Mouse (Mus musculus) left cerebral cortex, adult 6 months (tissue): ENCODE measurements around the gene Gm11937. TPM values are rescaled to one million over a fixed set of nuclear protein-coding genes. Genes with fewer than 3 reads are reported as not detected.

Experiments used
- long read RNA-seq, 2 experiments: library from polyadenylated mRNA; unstranded; transcript quantifications; one replicate each; pipeline ENCODE4 v2.0.0; 2019 to 2020
- polyA plus RNA-seq: library from polyadenylated mRNA; unstranded; fragments of <200 nt; fragmentation: Nextera tagmentation; gene quantifications from 2 replicates; pipeline ENCODE4 v1.2.3, GENCODE M21; 2021

Gm11937 gene
- polyA plus RNA-seq, result not detected in 2 replicates
- long read RNA-seq, experiment 1, result 0 reads
- long read RNA-seq, experiment 2, result 0 reads

GRCm38 (mm10) chr11:99610089-99610488 lies at the start of gene Gm11937:
Gm11937 (minus strand) TSS chr11:99610189.

GRCm38 (mm10) chr11:99658467-99659010 lies 48.5 kb upstream of the Gm11937 start, which contains the start of gene Gm11563:
Gm11563 (minus strand) TSS chr11:99658960.

GRCm38 (mm10) chr11:99650136-99650535 lies 40.1 kb upstream of the Gm11937 start, which contains the start of gene Gm11555:
Gm11555 (minus strand) TSS chr11:99650236.

GRCm38 (mm10) chr11:99643635-99644139 lies 33.7 kb upstream of the Gm11937 start, which contains the start of gene Krtap4-7:
Krtap4-7 (minus strand) TSS chr11:99644089.

GRCm38 (mm10) chr11:99634653-99635134 lies 24.7 kb upstream of the Gm11937 start, which contains the start of gene Krtap4-2:
Krtap4-2 (minus strand) TSS chr11:99635084.

GRCm38 (mm10) chr11:99628138-99628537 lies 18.1 kb upstream of the Gm11937 start, which contains the start of gene Krtap4-1:
Krtap4-1 (minus strand) TSS chr11:99628238.

GRCm38 (mm10) chr11:99620335-99620734 lies 10.3 kb upstream of the Gm11937 start, which contains the start of gene Gm11562:
Gm11562 (minus strand) TSS chr11:99620435.

GRCm38 (mm10) chr11:99614796-99615363 lies 4.9 kb upstream of the Gm11937 start, which contains the start of gene Krtap2-4:
Krtap2-4 (minus strand) TSS chr11:99614846.

GRCm38 (mm10) chr11:99603208-99603607 lies 6.8 kb downstream of the Gm11937 start, which contains the start of gene Gm11938:
Gm11938 (minus strand) TSS chr11:99603308.

GRCm38 (mm10) chr11:99597742-99598141 lies 12.2 kb downstream of the Gm11937 start, which contains the start of gene Krtap9-3:
Krtap9-3 (minus strand) TSS chr11:99598105.

GRCm38 (mm10) chr11:99590981-99591380 lies 19.0 kb downstream of the Gm11937 start, which contains the start of gene Krtap1-3:
Krtap1-3 (minus strand) TSS chr11:99591339.

GRCm38 (mm10) chr11:99583245-99583704 lies 26.7 kb downstream of the Gm11937 start, which contains the start of gene Krtap1-4:
Krtap1-4 (minus strand) TSS chr11:99583654.

GRCm38 (mm10) chr11:99580636-99581035 lies 29.4 kb downstream of the Gm11937 start, which contains the start of gene Krtap1-5:
Krtap1-5 (minus strand) TSS chr11:99581016.

GRCm38 (mm10) chr11:99566530-99566929 lies 43.5 kb downstream of the Gm11937 start, which contains the start of gene Krtap3-1:
Krtap3-1 (minus strand) TSS chr11:99566630.

Other genes starting within 250 kb of the Gm11937 start
- 0.13 and 0.16 TPM in 2 replicates for gene Krt28, start 235.3 kb downstream of the Gm11937 start, polyA plus RNA-seq
- gene Krt10, start 220.8 kb downstream of the Gm11937 start, polyA plus RNA-seq, result 39.1 and 40.8 TPM in 2 replicates
- 21.1 and 24.0 TPM in 2 replicates for gene Krt12, start 187.9 kb downstream of the Gm11937 start, polyA plus RNA-seq
- gene Krt20, start 172.0 kb downstream of the Gm11937 start, polyA plus RNA-seq, result 0.43 TPM in 1 of 2 replicates, not detected in the other
- gene Krt23, start 117.1 kb downstream of the Gm11937 start, polyA plus RNA-seq, result not detected in 2 replicates
- not detected in 2 replicates for gene Krt39, start 88.9 kb downstream of the Gm11937 start, polyA plus RNA-seq
- not detected in 2 replicates for gene Krt40, start 67.0 kb downstream of the Gm11937 start, polyA plus RNA-seq
- gene Krtap3-3, start 59.3 kb downstream of the Gm11937 start, polyA plus RNA-seq, result not detected in 2 replicates
- not detected in 2 replicates for gene Krtap3-2, start 53.3 kb downstream of the Gm11937 start, polyA plus RNA-seq
- gene Gm11939, start 50.7 kb downstream of the Gm11937 start, polyA plus RNA-seq, result not detected in 2 replicates
- not detected in 2 replicates for gene Krtap3-1, start 43.6 kb downstream of the Gm11937 start, polyA plus RNA-seq
- gene Krtap1-5, start 29.2 kb downstream of the Gm11937 start, polyA plus RNA-seq, result not detected in 2 replicates
- not detected in 2 replicates for gene Krtap1-4, start 26.5 kb downstream of the Gm11937 start, polyA plus RNA-seq
- gene Krtap1-3, start 18.9 kb downstream of the Gm11937 start, polyA plus RNA-seq, result not detected in 2 replicates
- gene Krtap9-3, start 12.1 kb downstream of the Gm11937 start, polyA plus RNA-seq, result not detected in 2 replicates
- gene Gm11938, start 6.9 kb downstream of the Gm11937 start, polyA plus RNA-seq, result not detected in 2 replicates
- gene Krtap2-4, start 4.7 kb upstream of the Gm11937 start, polyA plus RNA-seq, result not detected in 2 replicates
- not detected in 2 replicates for gene Gm11562, start 10.2 kb upstream of the Gm11937 start, polyA plus RNA-seq
- not detected in 2 replicates for gene Krtap4-1, start 18.0 kb upstream of the Gm11937 start, polyA plus RNA-seq
- gene Krtap4-2, start 24.9 kb upstream of the Gm11937 start, polyA plus RNA-seq, result not detected in 2 replicates
- not detected in 2 replicates for gene Krtap4-7, start 33.9 kb upstream of the Gm11937 start, polyA plus RNA-seq
- gene Gm11555, start 40.0 kb upstream of the Gm11937 start, polyA plus RNA-seq, result not detected in 2 replicates
- gene Gm11563, start 48.8 kb upstream of the Gm11937 start, polyA plus RNA-seq, result not detected in 2 replicates
- gene Krtap4-6, start 55.8 kb upstream of the Gm11937 start, polyA plus RNA-seq, result not detected in 2 replicates
- gene Gm14190, start 80.6 kb upstream of the Gm11937 start, polyA plus RNA-seq, result not detected in 2 replicates
- gene Gm14180, start 124.1 kb upstream of the Gm11937 start, polyA plus RNA-seq, result not detected in 2 replicates
- not detected in 2 replicates for gene Gm11595, start 162.7 kb upstream of the Gm11937 start, polyA plus RNA-seq
- gene Krtap4-8, start 170.5 kb upstream of the Gm11937 start, polyA plus RNA-seq, result not detected in 2 replicates
- not detected in 2 replicates for gene Krtap4-9, start 175.0 kb upstream of the Gm11937 start, polyA plus RNA-seq
- not detected in 2 replicates for gene Gm11596, start 183.3 kb upstream of the Gm11937 start, polyA plus RNA-seq
- gene Gm11569, start 188.7 kb upstream of the Gm11937 start, polyA plus RNA-seq, result not detected in 2 replicates
- not detected in 2 replicates for gene Gm11554, start 194.3 kb upstream of the Gm11937 start, polyA plus RNA-seq
- gene Krtap4-13, start 199.7 kb upstream of the Gm11937 start, polyA plus RNA-seq, result not detected in 2 replicates
- not detected in 2 replicates for gene Gm11564, start 205.5 kb upstream of the Gm11937 start, polyA plus RNA-seq
- not detected in 2 replicates for gene 2300003K06Rik, start 227.9 kb upstream of the Gm11937 start, polyA plus RNA-seq
- gene Krtap4-16, start 241.4 kb upstream of the Gm11937 start, polyA plus RNA-seq, result not detected in 2 replicates
- not detected in 2 replicates for gene Gm11568, start 247.7 kb upstream of the Gm11937 start, polyA plus RNA-seq